Mouse (Mus musculus) monocyte, adult 5-6 weeks (primary cell): ENCODE measurements around the gene Zfp326. TPM values are rescaled to one million over a fixed set of nuclear protein-coding genes. Genes with fewer than 3 reads are reported as not detected.
"Not testable (repeated sequence)": the region's sequence is repeated elsewhere in the genome, so short reads cannot be mapped to it uniquely, and the experiment has no call there.

ENCODE experiments used
- ATAC-seq: fragments of 153-309, 156-312 bp; replicated peaks from 2 replicates; pipeline ENCODE4 v1.8.0; 2017; ENCODE audit warnings: mild to moderate bottlenecking; ENCODE audit not compliant: low TSS enrichment, insufficient number of reproducible peaks, severe bottlenecking, poor library complexity, low FRiP score
- total RNA-seq: library from RNA; stranded (forward); fragments of 200-1000, 200-491, 200-594 nt; gene quantifications from 3 replicates; pipeline ENCODE4 v1.2.3, GENCODE M21; 2017

The Zfp326 gene
- total RNA-seq, 1 experiment from 2014 or later = 48.8 TPM

DNA sequence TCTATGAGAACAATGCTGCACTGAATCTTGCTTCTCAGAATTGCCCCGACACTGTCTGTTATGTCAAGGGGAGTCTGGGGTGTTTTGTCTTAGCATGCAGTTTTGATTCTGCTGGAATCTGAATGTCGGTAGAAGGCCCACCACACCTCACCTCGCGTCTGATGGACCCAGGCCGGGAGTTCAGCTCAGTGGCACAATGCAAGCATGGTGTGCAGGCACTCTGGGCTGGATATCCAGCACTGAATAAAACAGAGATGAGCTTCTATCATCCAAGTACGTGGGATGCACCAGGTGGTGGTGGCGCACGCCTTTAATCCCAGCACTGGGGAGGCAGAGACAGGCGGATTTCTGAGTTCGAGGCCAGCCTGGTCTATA, 15.9 kb upstream of the Zfp326 start:
- ATAC-seq = no peak

- ATAC-seq = no peak
Measured at GRCm38 (mm10) chr5:105861616-105862015, 14.7 kb upstream of the Zfp326 start.

DNA sequence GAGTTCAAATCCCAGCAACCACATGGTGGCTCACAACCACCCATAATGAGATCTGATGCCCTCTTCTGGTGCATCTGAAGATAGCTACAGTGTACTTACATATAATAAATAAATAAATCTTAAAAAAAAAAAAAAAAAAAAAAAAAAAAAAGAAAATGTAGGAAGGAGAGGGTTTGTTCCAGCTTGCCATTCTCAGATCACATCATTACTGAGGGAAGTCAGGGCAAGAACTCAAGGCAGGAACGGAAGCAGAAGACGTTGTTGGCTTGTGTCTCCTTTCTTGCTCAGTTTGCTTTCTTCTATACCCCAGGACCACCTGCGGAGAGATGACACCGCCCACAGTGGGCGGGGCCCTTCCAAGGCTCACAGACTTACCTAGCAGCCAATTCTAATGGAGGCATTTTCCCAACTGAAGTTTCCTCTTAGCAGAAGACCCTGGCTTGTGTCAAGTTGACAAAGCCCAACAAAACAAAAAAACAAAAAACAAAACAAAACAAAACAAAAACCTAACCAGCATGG, 11.2 kb upstream of the Zfp326 start:
- ATAC-seq = not testable (repeated sequence)

- ATAC-seq = no peak
Measured at GRCm38 (mm10) chr5:105867427-105867826, 8.9 kb upstream of the Zfp326 start.

- no peak for ATAC-seq
Measured at GRCm38 (mm10) chr5:105867841-105868447, 8.4 kb upstream of the Zfp326 start.

GRCm38 (mm10) chr5:105868593-105868992, 7.8 kb upstream of the Zfp326 start:
- peak; percentile 79 for ATAC-seq

DNA sequence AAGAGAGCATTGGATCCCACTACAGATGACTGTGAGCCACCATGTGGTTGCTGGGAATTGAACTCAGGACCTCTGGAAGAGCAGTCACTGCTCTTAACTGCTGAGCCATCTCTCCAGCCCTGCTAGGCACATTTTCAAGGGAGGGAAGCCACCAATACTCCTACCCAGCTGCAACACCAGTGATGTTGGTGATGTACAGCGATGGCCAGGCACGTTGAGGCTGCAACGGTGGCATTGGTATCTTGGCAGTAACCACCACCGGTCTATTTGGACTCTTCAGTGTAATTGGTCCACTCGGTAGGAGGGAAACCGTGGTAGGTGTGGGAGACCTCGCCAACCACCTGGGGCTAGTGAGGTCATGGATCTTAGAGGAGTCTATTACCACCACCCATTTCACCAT, 6.6 kb upstream of the Zfp326 start:
- ATAC-seq = no peak

- ATAC-seq = no peak
Measured at GRCm38 (mm10) chr5:105871140-105871539, 5.2 kb upstream of the Zfp326 start.

- no peak for ATAC-seq
Measured at GRCm38 (mm10) chr5:105872176-105872575, 4.2 kb upstream of the Zfp326 start.

GRCm38 (mm10) chr5:105872916-105873315, 3.4 kb upstream of the Zfp326 start:
- no peak for ATAC-seq

DNA sequence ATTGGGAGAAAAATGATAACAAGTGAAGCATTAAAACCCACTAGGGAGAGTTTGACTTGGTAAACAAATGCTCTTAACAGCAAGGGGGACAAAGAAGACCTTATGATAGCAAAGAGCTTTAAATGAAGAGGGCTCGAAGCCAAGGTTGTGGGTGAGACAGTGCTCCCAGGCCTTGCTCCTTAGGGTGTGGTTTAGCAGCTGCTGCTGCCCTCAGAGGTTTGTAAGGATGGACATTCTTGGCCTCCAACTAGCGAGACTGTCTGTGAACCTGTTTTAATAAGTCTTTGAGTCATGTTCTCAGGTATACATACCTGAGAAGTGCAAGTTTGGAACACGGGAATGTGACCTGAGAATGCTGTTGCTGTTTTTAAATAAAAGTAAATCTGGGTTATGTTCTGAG, 2.6 kb upstream of the Zfp326 start:
- no peak for ATAC-seq

DNA sequence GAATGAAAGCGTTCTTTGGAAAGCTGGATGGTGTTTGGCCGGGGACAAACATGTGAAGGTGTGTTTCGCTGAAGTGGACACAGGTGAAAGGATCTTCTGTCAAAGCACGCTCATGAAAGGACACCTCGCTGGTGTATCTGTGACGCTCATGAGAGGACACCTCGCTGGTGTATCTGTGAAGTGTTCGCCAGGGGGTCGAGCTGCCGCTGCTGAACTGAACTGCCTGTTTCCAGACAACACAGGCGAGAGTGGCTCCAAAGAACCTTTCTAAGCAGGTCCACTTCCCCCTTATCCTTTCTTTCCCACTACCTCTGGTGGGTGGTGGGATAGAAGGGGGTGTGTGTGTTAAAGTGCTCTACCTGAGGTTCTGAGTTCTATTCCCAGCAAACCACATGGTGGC, 1.9 kb upstream of the Zfp326 start:
- no peak for ATAC-seq

DNA sequence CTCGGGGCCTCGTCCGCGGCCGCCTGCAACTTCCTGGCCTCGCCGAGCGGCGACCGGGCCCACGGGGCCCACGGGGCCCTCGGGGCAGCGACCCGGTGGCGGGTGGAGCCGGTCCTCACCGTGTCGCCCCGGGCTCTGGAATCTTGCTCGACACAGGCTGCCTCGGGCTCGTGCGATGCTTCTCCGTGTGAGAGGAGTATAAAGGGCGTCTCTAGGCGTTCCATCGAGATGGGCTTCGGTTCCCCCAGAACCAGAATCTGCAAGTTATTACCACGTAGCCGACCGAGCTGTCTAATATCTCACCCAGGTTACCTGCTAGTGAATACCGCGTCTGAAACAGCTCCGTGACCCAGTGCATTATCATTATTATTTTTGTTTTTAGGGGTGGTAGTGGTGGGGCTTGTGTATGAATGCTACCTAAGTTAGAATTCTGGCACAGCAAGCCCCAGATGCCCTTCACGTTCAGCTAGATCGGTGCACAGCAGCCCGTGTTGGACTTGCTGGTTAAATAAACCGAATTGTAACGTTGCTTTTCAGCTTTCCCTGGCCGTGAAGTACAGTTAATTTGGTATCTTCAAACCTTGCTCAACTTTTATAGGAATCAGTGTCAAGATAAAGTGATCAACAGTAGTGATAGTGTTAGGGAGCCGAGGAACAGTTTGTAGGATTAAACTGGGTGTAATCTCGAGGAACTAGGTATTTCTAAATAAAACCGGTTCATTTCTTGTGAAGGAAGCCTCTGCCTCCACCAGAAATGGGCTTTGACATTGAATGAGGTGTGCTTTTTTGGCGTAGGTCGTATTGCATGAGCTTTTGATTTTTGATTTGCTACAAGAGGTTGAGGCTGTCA, 785 bp downstream of the Zfp326 start:
- no peak for ATAC-seq

GRCm38 (mm10) chr5:105887317-105887716, 11.0 kb downstream of the Zfp326 start:
- ATAC-seq = no peak

- ATAC-seq = no peak
Measured at GRCm38 (mm10) chr5:105898161-105898560, 21.8 kb downstream of the Zfp326 start.

DNA sequence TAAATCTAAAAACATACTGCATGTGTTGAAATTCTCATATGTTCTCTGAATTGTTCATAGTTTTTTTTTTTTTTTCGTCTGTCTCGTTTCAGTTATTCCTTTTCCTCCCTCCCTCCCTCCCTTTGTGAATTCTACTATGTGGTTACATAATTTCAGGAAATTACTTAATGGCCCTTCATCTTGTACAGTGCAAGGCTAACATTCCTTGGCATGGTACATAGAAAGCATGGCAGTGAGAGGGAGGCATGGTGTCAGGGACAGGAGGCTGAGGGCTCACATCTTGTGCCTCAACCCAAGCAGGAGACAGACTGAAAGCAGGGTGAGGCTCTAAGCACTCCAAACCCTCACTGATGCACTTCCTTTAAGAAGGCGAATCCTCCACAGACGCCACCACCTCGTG, 32.8 kb downstream of the Zfp326 start:
- ATAC-seq = no peak

DNA sequence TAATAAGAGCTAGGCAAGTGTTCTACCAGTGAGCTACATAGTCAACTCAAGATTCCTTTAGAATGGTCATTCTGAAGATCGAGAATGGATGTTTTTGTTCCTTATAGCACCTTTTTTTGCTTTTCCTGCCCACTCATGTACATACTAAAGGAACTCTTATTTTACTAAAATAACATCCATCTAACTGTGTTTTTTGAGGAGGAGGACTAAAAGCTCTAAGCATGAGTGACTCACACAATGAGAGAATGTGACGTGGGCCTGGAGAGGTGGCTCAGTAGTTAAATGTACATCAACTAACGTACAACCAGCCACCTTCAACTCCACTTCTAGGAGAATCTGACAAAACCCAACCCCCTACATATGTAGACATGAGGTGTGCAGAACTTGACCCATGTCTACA, 33.3 kb downstream of the Zfp326 start:
- no peak for ATAC-seq

GRCm38 (mm10) chr5:105911498-105911897, 35.1 kb downstream of the Zfp326 start:
- ATAC-seq = no peak

GRCm38 (mm10) chr5:105917398-105917797, 41.0 kb downstream of the Zfp326 start:
- ATAC-seq = no peak

GRCm38 (mm10) chr5:105918289-105918688, 41.9 kb downstream of the Zfp326 start:
- no peak for ATAC-seq
